Mouse (Mus musculus) kidney, embryonic 15.5 days (tissue): ENCODE results near the gene Rassf3. TPM values are rescaled to one million over a fixed set of nuclear protein-coding genes. Genes with fewer than 3 reads are reported as not detected.
A peak's percentile ranks its signal among the peaks of the same experiment; 100 is the strongest.

Source experiments
- ATAC-seq: fragments of 200-750 bp; cut with Nextera tagmentation; replicated peaks from 2 replicates; pipeline ENCODE4 v1.8.0; 2017; ENCODE audit warnings: moderate TSS enrichment; ENCODE audit not compliant: low FRiP score
- H3K27ac ChIP-seq: fragments of 300-500 bp; sonication (generic); 2 replicates; pipeline ENCODE4 v1.5.1; 2015; ENCODE audit warnings: mild to moderate bottlenecking, inconsistent platforms
- H3K27me3 ChIP-seq: fragments of 300-500 bp; sonication (generic); 2 replicates; pipeline ENCODE4 v1.6.1; 2015; ENCODE audit warnings: inconsistent platforms
- H3K36me3 ChIP-seq: fragments of 300-500 bp; sonication (generic); 2 replicates; pipeline ENCODE4 v1.6.1; 2015; ENCODE audit warnings: inconsistent platforms
- H3K4me1 ChIP-seq: fragments of 300-500 bp; sonication (generic); 2 replicates; pipeline ENCODE4 v1.6.1; 2015; ENCODE audit warnings: inconsistent platforms
- H3K4me2 ChIP-seq: fragments of 300-500 bp; sonication (generic); 2 replicates; pipeline ENCODE4 v1.6.1; 2015; ENCODE audit warnings: moderate library complexity, mild to moderate bottlenecking, inconsistent platforms
- H3K4me3 ChIP-seq: fragments of 300-500 bp; sonication (generic); replicated peaks from 2 replicates; pipeline ENCODE4 v1.5.1; 2015; ENCODE audit warnings: mild to moderate bottlenecking, inconsistent platforms
- H3K9ac ChIP-seq: fragments of 300-500 bp; sonication (generic); 2 replicates; pipeline ENCODE4 v1.6.1; 2015; ENCODE audit warnings: mild to moderate bottlenecking, inconsistent platforms
- H3K9me3 ChIP-seq: fragments of 300-500 bp; sonication (generic); replicated peaks from 2 replicates; pipeline ENCODE4 v1.6.1; 2016; ENCODE audit warnings: inconsistent platforms
- whole genome bisulfite sequencing: fragments of 180-500 bp; shearing (Covaris S2); methylation state at CpG from one replicate; pipeline ENCODE4 v1.1.7; 2015; ENCODE audit warnings: mixed read lengths; 5-methylcytosine and 5-hydroxymethylcytosine counted together
- polyA plus RNA-seq: library from polyadenylated mRNA; unstranded; fragments of >200 nt; fragmentation: Nextera tagmentation; extraction: Ambion mirVana; gene quantifications from 2 replicates; pipeline ENCODE4 v1.2.1, GENCODE M21; 2015

Rassf3 gene
- polyA plus RNA-seq, 1 experiment from 2014 or later = 13.8 TPM

DNA sequence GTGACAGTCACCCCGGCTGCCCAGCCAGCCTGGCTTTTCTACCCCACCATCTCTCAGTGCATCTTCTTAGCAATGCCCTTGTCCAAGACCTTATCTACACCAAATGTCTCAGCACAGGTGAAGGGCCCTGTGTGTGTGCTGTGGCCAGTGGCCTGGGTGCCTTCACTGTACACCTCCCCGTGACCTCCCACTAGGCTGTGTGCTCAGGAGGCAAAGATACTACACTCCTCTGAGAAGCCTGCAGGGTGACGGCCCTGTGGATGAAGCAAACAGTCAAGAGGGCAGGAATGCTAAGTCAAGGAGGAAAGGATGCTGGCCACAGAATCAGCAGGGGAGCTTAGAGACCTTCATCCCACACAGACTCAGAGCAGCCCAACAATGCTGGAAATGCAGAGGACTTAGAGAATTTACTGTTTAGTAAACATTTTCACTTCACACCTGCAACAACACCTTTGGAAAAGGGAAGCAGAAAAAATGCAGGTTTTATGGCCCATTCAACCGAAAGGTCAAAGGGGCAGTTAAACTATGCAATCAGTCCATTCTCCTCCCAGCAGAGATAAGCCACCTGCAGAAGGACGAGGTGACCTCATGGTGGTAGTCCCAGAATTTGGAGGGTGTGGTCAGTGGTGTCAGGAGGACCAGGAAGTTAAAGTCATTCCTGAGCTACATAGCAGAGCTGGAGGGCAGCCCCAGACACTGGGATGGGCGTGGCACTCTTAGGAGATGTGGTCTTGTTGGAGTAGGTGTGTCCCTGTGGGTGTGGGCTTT lies 21.3 kb downstream of the Rassf3 start:
- Histone ChIP-seq H3K27ac (0 out of 2 replicates have a peak overlapping the region, but pooled peaks have one; percentile 7), H3K4me3 (no peak overlapping the region)

GRCm38 (mm10) chr10:121454033-121454432 lies 22.1 kb downstream of the Rassf3 start:
- WGBS = 64% methylated on average over 8 of the region's 8 CpGs
- Histone ChIP-seq H3K9ac (no peak overlapping the region), H3K27me3 (no peaks in the 10 kb centered on the region), H3K27ac (0 out of 2 replicates have a peak overlapping the region, but pooled peaks have one; percentile 7), H3K4me3 (no peak overlapping the region), H3K9me3 (no peaks in the 10 kb centered on the region), H3K36me3 (no peaks in the 10 kb centered on the region), H3K4me1 (peaks cover 41% of the 10 kb centered on the region), H3K4me2 (no peak overlapping the region)
- no peak for ATAC-seq

More for the DNA sequence above, 21.3 kb downstream of the Rassf3 start:
- no peaks in the 10 kb centered on the region for H3K9me3 ChIP-seq
- 50% methylated on average over 6 of the region's 6 CpGs for WGBS
- no peak overlapping the region for H3K4me2 ChIP-seq
- peaks cover 48% of the 10 kb centered on the region for H3K4me1 ChIP-seq
- no peaks in the 10 kb centered on the region for H3K27me3 ChIP-seq
- H3K9ac ChIP-seq = no peak overlapping the region
- no peaks in the 10 kb centered on the region for H3K36me3 ChIP-seq
- ATAC-seq = peak; percentile 34; the same call in 1 of the 2 replicates

DNA sequence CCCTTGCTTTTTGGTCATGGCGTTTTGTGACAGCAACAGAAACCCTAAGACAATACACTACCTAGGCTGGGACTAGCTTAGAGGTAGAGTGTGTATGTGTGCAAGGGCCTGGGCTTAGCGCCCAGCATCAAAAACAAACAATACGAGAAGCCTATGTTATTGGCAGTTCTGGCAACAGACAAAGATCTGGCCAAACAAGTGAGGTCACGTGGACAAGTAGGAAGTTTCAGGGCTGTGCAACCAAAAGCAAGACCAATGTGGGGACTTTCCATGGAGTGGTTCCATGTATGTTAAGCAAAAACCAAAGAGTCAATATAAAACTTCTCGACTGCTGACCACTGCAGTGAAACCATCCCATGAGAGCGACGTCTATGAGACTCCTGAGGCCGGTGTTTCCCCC lies 30.3 kb downstream of the Rassf3 start:
- Histone ChIP-seq H3K4me1 (peaks cover 22% of the 10 kb centered on the region), H3K36me3 (no peaks in the 10 kb centered on the region), H3K9me3 (no peaks in the 10 kb centered on the region), H3K27ac (no peak overlapping the region), H3K4me2 (no peak overlapping the region), H3K27me3 (no peaks in the 10 kb centered on the region), H3K9ac (no peak overlapping the region), H3K4me3 (no peak overlapping the region)
- ATAC-seq = no peak
- 85% methylated on average over 8 of the region's 8 CpGs for WGBS

- H3K9me3 ChIP-seq = no peaks in the 10 kb centered on the region
- H3K4me2 ChIP-seq = no peak overlapping the region
- no peaks in the 10 kb centered on the region for H3K36me3 ChIP-seq
- H3K27ac ChIP-seq = no peak overlapping the region
- H3K9ac ChIP-seq = no peak overlapping the region
- H3K4me3 ChIP-seq = no peak overlapping the region
- 92% methylated on average over 7 of the region's 7 CpGs for WGBS
- no peak for ATAC-seq
- no peaks in the 10 kb centered on the region for H3K27me3 ChIP-seq
- peaks cover 35% of the 10 kb centered on the region for H3K4me1 ChIP-seq
Observed at GRCm38 (mm10) chr10:121444198-121444597, 31.9 kb downstream of the Rassf3 start.

DNA sequence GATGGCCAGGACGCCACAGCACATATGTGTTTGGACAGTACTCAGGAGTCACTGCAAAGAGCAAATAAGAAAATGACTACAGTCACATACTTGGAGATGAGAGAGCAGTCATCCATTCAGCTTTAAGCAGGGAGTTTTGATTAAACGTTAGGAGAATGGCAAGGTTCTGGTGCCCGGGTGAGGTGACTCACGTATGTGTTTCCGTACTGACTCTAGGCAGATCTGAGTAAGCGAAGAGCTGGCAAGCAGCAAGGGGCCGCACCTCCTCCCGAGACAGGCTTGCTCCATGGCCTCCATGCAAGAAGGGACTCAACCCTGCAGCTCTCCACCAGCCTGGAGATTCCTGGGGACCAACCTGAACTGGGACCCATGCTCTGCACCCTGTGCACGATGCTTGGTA lies 32.4 kb downstream of the Rassf3 start:
- H3K36me3 ChIP-seq = no peaks in the 10 kb centered on the region
- H3K27me3 ChIP-seq = no peaks in the 10 kb centered on the region
- H3K4me2 ChIP-seq = no peak overlapping the region
- no peak overlapping the region for H3K9ac ChIP-seq
- ATAC-seq = no peak
- H3K4me1 ChIP-seq = peaks cover 35% of the 10 kb centered on the region
- no peaks in the 10 kb centered on the region for H3K9me3 ChIP-seq
- no peak overlapping the region for H3K27ac ChIP-seq
- H3K4me3 ChIP-seq = no peak overlapping the region
- WGBS = 78% methylated on average over 9 of the region's 9 CpGs

GRCm38 (mm10) chr10:121439310-121439731 lies 36.8 kb downstream of the Rassf3 start:
- H3K27me3 ChIP-seq = no peaks in the 10 kb centered on the region
- no peaks in the 10 kb centered on the region for H3K36me3 ChIP-seq
- H3K27ac ChIP-seq = no peak overlapping the region
- WGBS = 79% methylated on average over 12 of the region's 12 CpGs
- no peak overlapping the region for H3K4me2 ChIP-seq
- peaks cover 46% of the 10 kb centered on the region for H3K4me1 ChIP-seq
- no peaks in the 10 kb centered on the region for H3K9me3 ChIP-seq
- H3K9ac ChIP-seq = no peak overlapping the region
- H3K4me3 ChIP-seq = no peak overlapping the region
- ATAC-seq = no peak

GRCm38 (mm10) chr10:121438109-121438508 lies 38.0 kb downstream of the Rassf3 start:
- H3K4me3 ChIP-seq = no peak overlapping the region
- WGBS = 67% methylated on average over 6 of the region's 8 CpGs
- no peak overlapping the region for H3K27ac ChIP-seq
- ATAC-seq = no peak
- H3K36me3 ChIP-seq = no peaks in the 10 kb centered on the region
- no peaks in the 10 kb centered on the region for H3K27me3 ChIP-seq
- H3K9ac ChIP-seq = no peak overlapping the region
- H3K9me3 ChIP-seq = no peaks in the 10 kb centered on the region
- H3K4me2 ChIP-seq = no peak overlapping the region
- H3K4me1 ChIP-seq = peaks cover 50% of the 10 kb centered on the region

DNA sequence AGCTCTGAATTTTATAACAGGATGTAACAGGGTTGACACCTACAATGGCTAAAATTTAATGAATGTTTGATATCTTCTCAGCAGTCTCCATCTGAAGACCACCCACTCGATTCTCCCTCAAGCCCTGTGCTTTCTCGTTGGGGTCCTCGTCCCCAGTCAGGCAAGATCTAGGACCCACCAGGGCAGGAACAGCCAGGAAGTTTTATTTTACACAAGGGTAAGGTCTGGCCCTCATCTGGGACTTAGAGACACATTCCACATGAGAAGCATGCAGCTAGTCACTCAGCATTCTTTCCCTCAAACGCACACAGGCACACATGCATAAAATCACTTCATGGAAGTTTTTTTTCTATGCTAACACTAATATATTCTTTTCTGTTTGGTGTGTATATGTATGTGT lies 39.5 kb downstream of the Rassf3 start:
- no peak for ATAC-seq
- Histone ChIP-seq H3K36me3 (no peaks in the 10 kb centered on the region), H3K4me2 (no peak overlapping the region), H3K9ac (no peak overlapping the region), H3K4me1 (peaks cover 63% of the 10 kb centered on the region), H3K4me3 (no peak overlapping the region), H3K27ac (peak overlapping the region; percentile 79), H3K9me3 (no peaks in the 10 kb centered on the region), H3K27me3 (no peaks in the 10 kb centered on the region)
- WGBS = 30% methylated on average over 4 of the region's 4 CpGs

DNA sequence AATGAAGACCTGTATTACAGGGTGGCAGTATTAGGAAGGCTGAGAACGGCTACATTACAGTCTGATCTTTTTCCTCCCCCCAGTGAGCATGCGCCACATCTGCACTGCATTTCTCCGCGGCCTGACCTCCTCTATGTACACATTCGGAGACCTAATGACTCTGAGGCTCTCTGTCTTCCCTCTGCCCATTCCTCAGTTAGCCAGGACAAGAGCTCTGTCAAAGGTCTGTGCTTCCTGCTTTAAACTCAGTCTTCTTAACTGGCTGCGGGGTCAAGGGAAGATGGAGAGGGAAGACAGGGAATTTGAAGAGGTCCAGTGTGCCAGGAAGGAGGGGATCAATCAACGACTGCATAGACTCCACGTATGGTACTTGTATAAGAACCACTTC lies 39.9 kb downstream of the Rassf3 start:
- Histone ChIP-seq H3K4me1 (peaks cover 68% of the 10 kb centered on the region), H3K36me3 (no peaks in the 10 kb centered on the region), H3K9me3 (no peaks in the 10 kb centered on the region), H3K4me2 (peak overlapping the region; percentile 50), H3K27ac (peak overlapping the region; percentile 79), H3K4me3 (no peak overlapping the region), H3K27me3 (no peaks in the 10 kb centered on the region), H3K9ac (no peak overlapping the region)
- WGBS = 11% methylated on average over 8 of the region's 8 CpGs
- no peak; the same call in 1 of the 2 replicates for ATAC-seq

DNA sequence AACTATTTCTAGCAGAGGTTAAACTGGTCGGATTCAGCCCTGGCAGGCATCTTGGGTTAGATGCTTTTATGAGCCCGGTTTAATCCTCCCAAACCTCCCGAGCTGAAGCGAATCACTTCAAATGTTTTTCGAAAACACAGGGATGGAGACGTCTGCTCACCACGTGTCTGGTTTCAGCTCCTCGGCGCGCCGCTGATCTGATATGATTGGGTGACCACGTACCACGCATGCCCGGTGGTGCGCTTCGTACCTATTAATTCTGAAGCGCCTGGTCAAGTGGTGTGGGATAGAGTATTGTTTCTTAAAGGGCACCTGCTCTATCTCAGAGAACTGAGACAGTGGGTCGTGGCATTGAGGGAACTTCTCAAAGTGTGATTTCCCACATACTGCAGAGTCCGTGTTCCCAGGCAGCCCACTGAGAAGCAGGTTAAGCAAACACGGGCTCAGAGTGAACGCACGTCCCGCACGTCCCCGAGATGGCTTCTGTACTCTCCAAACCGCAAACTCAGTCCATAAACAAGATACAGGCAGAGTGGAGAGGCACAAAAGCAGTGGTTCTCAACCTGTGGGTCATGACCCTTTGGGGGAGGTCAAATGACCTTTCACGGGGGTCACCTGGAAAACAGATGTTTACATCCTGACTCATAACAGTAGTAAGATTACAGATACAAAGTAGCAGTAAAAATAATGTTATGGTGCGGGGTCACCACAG lies 40.4 kb downstream of the Rassf3 start:
- peak overlapping the region; percentile 50 for H3K4me2 ChIP-seq
- no peaks in the 10 kb centered on the region for H3K27me3 ChIP-seq
- no peaks in the 10 kb centered on the region for H3K36me3 ChIP-seq
- peak; percentile 33; the same call in 1 of the 2 replicates for ATAC-seq
- 38% methylated on average over 28 of the region's 28 CpGs for WGBS
- 0 out of 2 replicates have a peak overlapping the region, but pooled peaks have one; percentile 79 for H3K27ac ChIP-seq
- H3K4me3 ChIP-seq = peak overlapping the region; percentile 13
- H3K9ac ChIP-seq = no peak overlapping the region
- no peaks in the 10 kb centered on the region for H3K9me3 ChIP-seq
- peaks cover 70% of the 10 kb centered on the region for H3K4me1 ChIP-seq

- H3K9me3 ChIP-seq = no peaks in the 10 kb centered on the region
- H3K27me3 ChIP-seq = no peaks in the 10 kb centered on the region
- H3K27ac ChIP-seq = peak overlapping the region; percentile 20; the same call in 1 of the 2 replicates
- peaks cover 70% of the 10 kb centered on the region for H3K4me1 ChIP-seq
- H3K9ac ChIP-seq = no peak overlapping the region
- H3K36me3 ChIP-seq = no peaks in the 10 kb centered on the region
- no peak overlapping the region for H3K4me2 ChIP-seq
- 61% methylated on average over 15 of the region's 15 CpGs for WGBS
- H3K4me3 ChIP-seq = no peak overlapping the region
- ATAC-seq = no peak
Observed at GRCm38 (mm10) chr10:121434441-121435103, 41.6 kb downstream of the Rassf3 start.
